Mouse (Mus musculus) ES-Bruce4 (cell line): ENCODE results near the gene Cpne9.

Experiments
- CTCF ChIP-seq: IDR thresholded peaks from one replicate; pipeline ENCODE4 v1.8.1; 2011; ENCODE audit warnings: low read depth, low read length
- EP300 ChIP-seq: IDR thresholded peaks from 2 replicates; pipeline ENCODE4 v1.6.1; 2011; ENCODE audit warnings: low read depth, low read length; ENCODE audit not compliant: insufficient read depth
- POLR2A ChIP-seq: IDR thresholded peaks from one replicate; pipeline ENCODE4 v1.8.1; 2011; ENCODE audit warnings: low read length; ENCODE audit not compliant: insufficient read depth

DNA sequence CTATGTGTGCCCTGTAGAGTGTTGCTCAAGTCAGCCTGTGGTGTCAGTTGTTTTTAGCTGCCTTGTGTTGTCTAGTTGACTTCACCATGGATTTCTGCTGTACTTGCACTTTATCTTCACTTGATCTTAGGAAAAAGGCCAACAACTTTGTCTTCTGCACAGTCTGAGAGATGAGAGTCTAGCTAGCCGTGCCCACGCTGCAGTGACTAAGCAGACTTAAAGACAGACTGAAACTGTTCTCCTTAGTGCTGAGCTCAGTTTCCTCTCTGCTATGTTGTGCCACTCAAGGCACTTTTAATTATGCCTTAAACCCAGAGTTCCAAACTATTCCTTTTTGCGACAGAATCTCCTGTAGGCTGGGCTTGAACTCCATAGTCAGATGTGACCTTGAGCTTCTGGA is 33.9 kb downstream of the Cpne9 start:
- no peak for TF ChIP-seq CTCF
- TF ChIP-seq POLR2A: no peak
- TF ChIP-seq EP300: no peak
